Mouse (Mus musculus): ENCODE data around the gene Gpr37l1.

Gpr37l1 gene

DNA sequence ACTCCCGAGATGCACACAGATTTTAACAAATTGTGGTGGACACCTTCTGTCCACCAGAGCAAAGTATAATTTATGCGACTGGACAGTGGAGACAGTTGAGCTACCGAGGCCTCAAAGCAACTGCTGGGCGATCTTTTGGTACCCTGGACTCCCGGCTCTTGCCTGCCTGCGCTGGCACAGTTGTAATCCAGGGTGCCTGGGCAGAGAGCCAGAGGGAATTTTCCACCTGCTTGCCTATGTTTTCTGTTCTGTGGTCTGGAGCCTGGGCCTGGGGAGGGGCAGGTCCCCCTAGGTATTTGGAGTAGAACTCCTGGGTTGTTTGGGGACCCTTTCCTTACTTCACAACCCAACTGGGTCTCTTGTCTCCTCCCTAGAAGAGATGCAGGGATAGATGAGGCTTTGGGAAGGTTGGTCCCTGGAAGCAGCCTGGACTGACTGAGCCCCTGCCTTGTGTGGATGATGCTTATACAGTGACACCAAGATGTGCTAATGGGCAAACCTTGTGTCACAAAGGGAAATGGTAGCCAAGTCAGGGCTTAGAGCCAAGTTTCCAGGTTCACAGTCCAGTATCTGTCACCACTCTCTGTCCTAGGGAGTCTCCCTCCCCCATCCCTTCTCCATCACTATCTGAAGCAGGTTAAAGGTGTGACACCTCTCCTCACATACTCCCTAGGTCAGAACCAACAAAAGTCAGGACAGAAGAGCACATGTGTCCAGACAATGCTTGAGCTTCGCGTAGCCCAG is 14.6 kb upstream of the Gpr37l1 start:
- DNase-seq (ENCODE audit: low read depth), result no peak

DNA sequence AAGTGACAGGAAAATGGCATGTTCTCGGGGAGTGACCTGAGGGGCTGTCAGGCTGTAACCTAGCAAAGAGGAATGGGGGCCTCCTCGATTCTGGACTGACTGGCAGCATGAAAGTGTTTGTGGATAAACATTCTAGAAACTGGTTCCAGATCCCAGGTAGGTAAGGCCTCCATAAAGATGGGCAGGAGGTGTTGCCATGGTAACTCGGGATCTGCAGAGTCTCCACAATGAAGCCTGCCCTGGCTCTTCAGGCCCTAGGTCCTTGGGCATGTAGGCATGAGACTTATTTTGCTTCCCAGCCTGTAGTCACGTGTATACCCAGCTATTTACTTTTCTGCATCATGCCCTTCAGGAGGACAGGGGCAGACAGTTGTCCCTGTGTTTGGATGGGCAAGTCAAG is 13.8 kb upstream of the Gpr37l1 start:
- no peak for DNase-seq (ENCODE audit: low read depth)

DNA sequence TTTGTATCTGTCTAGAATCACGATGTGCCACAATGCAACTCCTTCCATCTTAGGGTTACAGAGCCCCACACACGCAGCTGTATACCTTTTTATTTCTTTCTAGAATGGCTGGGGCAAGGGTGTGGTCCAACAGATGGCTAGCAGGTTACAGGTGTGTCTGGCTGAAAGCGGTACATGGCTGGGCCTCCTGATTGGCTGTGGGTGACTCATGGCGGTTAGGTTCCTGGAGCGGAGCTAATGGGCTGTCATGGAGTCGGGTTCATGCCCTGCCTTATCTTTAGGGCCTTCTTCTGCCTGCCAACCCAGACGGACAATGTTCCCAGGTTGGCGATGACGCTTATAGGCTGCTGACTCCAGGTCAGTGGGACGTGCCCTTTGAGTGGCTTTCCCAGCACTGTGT is 13.3 kb upstream of the Gpr37l1 start:
- no peak for DNase-seq (ENCODE audit: low read depth)

DNA sequence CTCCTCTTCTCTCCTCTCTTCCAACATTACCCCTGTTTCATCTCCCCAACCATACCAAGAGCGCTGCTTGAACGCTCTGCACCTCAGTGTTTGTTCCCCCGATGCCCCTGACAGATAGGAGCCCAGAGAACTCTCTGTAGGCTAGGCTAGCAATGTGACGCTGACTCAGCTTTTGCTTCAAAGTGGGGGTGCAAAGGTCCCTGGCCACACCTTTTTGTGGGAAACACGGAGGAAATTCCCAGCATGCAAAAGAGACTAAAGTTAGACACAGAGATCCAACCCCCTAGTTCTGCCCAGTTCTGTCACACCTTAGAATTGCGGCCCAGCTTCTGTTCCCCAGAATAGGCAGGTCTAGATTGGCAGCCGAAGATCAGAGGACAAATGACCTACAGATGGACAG is 11.4 kb upstream of the Gpr37l1 start:
- DNase-seq (ENCODE audit: low read depth), result no peak

DNA sequence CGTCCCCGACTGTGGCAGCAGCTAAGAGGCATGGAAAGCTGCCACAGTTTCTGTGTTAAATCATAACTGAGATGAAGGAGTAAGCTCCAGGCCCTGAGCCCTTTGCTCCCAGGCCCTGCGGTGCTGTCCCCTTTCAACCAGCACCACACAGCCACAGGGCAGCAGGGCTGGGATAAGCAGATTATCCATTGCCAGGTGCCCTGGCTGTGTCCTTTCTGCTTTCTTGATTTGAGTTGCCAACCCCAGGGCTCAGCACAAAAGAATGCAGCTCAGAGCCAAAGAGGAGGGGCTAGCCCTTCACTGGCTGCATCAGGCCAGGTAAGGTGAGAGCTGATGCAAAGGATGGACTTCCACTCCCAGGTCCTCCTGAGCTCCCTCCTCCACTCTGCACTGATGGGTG is 10.2 kb upstream of the Gpr37l1 start:
- no peak for DNase-seq (ENCODE audit: low read depth)

DNA sequence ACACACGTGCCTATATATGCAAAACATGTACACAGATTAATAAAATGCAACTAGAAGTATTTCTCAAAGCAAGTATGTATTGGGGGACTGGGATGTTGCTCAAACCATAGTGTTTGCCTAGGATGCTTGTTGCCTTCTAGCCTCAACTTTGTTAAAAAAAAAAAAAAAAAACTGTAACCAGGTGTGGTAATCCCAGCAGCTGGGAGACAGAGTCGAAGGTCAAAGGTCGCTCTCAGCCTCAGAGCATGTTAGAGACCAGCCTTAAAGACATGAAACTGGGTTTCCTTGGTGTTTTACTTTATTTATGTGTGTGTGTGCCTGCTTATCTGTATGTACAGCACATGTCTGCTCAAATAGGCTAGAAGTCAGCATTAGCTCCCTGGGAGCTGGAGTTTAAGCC is 7.7 kb upstream of the Gpr37l1 start:
- no peak for DNase-seq (ENCODE audit: low read depth)

DNA sequence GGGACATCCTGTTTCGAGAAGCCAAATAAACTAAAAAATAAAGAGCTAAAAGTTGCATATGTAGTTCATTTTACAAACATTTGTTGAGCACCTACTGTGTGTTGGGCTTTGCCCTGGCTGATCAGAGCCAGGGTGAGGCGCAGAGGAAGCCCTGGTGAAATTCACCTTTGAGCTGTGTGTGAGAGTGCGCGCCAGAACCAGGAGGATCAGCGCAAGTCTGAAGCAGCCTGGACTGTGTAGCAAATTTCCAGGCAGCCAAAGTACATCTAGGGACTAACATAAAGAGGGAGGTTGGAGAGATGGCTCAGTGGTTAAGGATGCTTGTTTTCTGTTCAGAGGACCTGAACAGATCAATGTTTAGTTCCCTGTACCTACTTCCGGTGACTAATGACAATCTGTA is 5.8 kb upstream of the Gpr37l1 start:
- no peak for DNase-seq (ENCODE audit: low read depth)

DNA sequence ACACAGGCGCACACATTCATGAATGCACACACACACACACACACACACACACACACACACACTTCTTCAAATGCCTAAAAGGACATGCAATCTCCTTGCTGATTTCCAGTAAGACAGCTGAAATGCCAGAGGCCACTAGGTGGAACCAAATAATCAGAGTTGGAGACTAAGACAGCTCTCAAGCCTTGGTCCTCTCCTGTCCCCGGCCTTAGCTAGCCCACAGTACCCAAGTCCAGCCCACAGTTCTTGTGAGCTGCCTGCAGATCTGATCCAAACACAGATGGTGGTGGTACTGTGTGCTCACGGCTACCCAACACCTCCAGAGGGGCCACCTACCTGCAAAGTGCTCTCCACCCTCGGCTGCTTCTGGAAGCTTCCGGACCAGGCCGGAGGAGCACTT is 4.5 kb upstream of the Gpr37l1 start:
- DNase-seq (ENCODE audit: low read depth), result peak; percentile 39

GRCm38 (mm10) chr1:135171202-135171601 is 3.7 kb upstream of the Gpr37l1 start:
- no peak for DNase-seq (ENCODE audit: low read depth)

- DNase-seq (ENCODE audit: low read depth), result no peak
These were observed 2.8 kb upstream of the Gpr37l1 start for GRCm38 (mm10) chr1:135170299-135170698.

- DNase-seq (ENCODE audit: low read depth), result no peak
These were observed 2.2 kb upstream of the Gpr37l1 start for GRCm38 (mm10) chr1:135169556-135170224.

GRCm38 (mm10) chr1:135168453-135169200 is 1.1 kb upstream of the Gpr37l1 start:
- DNase-seq (ENCODE audit: low read depth), result no peak

DNA sequence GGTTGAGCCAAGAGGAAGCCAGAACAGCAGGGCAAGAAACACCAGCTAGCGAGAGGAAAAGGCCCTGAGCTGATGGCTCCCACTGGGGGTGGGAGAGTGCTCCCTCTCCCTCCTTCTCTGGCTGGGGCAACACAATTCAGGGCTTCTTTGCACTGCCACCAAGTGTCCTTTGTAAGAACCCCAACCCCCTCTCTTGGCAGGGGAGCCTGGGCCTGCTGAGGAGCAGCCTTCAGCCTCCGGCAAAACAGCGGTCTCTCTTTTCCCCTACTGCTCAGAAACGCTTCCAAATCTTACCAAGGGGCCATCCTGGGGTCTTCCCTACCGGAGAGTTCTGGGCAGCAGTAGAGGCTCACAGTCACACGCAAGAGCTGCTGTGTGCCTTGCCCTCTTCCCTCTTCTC is 4.8 kb downstream of the Gpr37l1 start:
- DNase-seq (ENCODE audit: low read depth), result no peak

DNA sequence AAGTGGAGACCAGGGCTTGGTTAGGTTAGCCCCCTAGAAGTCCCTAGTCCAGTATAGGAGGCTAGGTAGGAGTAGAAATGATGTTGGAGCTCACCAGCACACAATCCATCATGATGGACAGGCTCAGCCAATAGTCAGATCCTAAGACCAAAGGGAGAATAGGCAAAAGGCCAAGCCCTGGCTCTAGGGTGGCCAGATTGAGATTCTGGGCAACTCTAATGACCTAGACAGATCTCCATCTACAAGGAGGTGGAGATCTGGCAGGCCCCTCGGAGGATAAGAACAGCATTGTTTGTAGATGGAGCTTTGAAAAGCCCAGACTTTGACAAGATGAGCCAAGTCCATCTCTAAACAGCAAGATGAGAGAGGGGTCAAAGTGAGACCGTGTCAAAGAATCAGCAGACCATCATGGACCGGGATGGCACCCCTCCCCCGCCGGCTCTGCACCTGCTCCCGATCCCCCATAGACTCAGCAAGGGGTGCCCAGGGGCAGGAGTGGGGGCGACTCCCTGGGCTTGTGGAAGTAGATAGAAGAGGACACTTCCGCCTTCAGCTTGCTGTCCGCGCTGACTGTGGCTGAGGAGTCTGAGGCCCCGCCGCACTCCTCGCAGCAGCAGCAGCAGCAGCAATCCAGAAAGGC is 7.0 kb downstream of the Gpr37l1 start:
- DNase-seq (ENCODE audit: low read depth), result no peak

- DNase-seq (ENCODE audit: low read depth), result no peak
These were observed 7.8 kb downstream of the Gpr37l1 start for GRCm38 (mm10) chr1:135159556-135160123.

- DNase-seq (ENCODE audit: low read depth), result no peak
These were observed 8.4 kb downstream of the Gpr37l1 start for GRCm38 (mm10) chr1:135159074-135159473.

- no peak for DNase-seq (ENCODE audit: low read depth)
These were observed 8.8 kb downstream of the Gpr37l1 start for GRCm38 (mm10) chr1:135158633-135159032.

DNA sequence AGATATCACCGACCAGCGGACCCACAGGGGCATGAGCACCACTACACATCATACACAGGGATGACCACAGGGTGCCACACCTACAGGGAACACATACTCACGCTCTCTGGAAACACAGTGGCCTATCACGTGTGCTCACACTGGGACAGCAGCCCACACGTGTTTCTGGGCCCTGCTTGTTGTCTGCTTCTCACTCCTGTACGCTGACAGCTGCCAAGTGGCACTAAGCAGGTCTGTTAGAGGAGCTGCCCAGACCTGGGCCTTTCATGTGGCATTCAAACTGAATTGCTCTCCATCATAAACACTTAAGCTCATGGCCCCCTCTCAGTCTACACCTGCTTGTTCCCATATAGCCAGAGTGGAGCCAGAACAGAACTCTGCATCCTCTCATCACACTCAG is 11.2 kb downstream of the Gpr37l1 start:
- no peak for DNase-seq (ENCODE audit: low read depth)

DNA sequence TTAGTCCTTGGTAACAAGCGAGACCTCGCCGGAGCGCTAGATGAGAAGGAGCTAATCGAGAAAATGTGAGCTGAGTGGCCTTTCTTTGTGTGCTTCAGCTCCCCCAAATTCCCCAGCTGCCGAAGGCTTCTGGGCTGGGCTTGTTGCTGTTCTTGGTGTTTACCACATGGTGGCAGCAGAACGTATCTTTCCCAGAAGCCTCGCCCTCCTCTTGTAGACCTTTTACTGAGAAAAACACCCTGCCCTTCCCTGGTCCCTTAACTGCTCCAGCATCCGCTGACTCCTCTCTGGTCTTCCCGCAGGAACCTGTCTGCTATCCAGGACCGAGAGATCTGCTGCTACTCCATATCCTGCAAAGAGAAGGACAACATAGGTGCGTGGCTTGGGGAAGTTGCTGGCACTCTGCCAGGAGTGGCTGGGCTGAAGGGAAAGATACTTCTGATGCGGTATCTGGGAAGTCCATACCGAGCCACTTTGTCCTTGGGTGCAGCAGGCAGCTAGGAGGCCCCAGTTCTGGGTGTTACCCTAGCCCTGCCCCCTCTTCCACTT is 13.0 kb downstream of the Gpr37l1 start:
- peak; percentile 72 for DNase-seq (ENCODE audit: low read depth)

- DNase-seq (ENCODE audit: low read depth), result no peak
These were observed 13.5 kb downstream of the Gpr37l1 start for GRCm38 (mm10) chr1:135154011-135154410.

GRCm38 (mm10) chr1:135148996-135149395 is 18.5 kb downstream of the Gpr37l1 start:
- no peak for DNase-seq (ENCODE audit: low read depth)

DNA sequence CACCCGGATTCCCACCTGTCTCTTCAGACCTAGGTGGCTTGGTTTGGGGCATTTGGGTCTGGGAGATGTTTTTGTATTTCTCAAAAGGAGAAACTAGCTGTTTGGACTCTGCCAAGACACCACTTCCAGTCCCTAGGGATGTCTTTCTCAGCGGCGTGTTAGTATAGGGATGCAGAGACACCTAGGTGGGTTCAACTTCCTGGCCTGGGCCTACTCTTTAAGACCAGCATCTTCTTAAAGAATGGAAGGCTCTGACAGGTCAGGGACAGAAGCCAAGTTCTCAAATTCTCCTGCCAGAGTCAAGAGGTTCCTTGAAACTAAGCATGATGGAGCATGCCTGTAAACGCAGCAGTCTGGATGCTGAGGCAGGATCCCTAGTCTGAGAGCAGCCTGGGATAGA is 19.0 kb downstream of the Gpr37l1 start:
- DNase-seq (ENCODE audit: low read depth), result no peak
